Mouse (Mus musculus) liver, embryonic 14.5 days (tissue): Measurements from ENCODE around the gene Gzmk.

Experiments
- CTCF ChIP-seq: IDR thresholded peaks from 2 replicates; pipeline ENCODE4 v1.5.1; 2016; ENCODE audit warnings: antibody characterized with exemption, low read depth, control low read depth
- EP300 ChIP-seq: IDR thresholded peaks from 2 replicates; pipeline ENCODE4 v1.6.1; 2016; ENCODE audit warnings: antibody characterized with exemption, low read depth

DNA sequence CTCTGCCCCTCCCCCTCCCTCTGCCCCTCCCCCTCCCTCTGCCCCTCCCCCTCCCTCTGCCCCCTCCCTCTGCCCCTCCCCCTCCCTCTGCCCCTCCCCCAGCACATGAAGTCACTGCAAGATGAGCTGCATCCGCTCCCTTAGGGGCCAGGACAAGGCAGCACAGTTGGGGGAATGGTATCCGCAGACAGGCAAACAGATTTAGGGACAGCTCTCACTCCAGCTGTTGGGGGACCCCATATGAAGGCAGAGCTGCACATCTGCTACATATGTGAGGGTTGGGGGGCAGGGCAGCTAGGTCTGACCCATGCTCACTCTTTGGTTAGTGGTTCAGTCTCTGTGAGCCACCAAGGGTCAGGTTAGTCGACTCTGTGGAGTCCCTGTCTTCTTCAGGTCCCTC is 26.4 kb downstream of the Gzmk start:
- TF ChIP-seq CTCF: no peak
- no peak for TF ChIP-seq EP300
